Mouse (Mus musculus): ENCODE measurements around the gene Serpina3m. TPM values are rescaled to one million over a fixed set of nuclear protein-coding genes. Genes with fewer than 3 reads are reported as not detected.

Gene Serpina3m
- polyA plus RNA-seq, 1 experiment from 2014 or later = not detected

DNA sequence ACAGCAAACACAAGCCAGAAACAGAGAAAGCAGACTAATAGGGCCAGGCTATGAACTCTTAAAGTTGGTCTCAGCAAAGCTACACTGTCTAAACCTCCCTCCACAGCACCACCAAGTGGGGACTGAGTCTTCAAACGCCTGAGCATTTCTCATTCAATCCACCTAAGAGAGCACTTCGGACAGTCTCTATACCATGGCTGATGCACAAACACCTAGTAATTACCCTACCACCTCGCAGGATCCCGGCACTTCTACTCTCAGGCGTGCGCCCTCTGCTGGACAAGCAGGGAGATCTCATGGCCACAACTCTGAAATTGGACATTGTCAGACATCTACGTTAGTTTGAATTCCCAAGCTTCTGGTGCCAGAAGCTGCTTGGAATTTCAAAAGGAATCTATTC, 88.6 kb downstream of the Serpina3m start:
- Histone ChIP-seq H3K4me1 (ENCODE audit: control insufficient read depth, insufficient read depth, low read length) (no peaks in the 10 kb centered on the region), H3K27me3 (ENCODE audit: control insufficient read depth, insufficient read depth, low read length) (no peaks in the 10 kb centered on the region), H3K27ac (ENCODE audit: low read depth, low read length) (no peak overlapping the region), H3K36me3 (ENCODE audit: control insufficient read depth, insufficient read depth, low read length) (no peaks in the 10 kb centered on the region), H3K4me3 (ENCODE audit: low read depth, low read length) (no peak overlapping the region), H3K9me3 (ENCODE audit: control insufficient read depth, low read length) (no peaks in the 10 kb centered on the region), H3K9ac (ENCODE audit: low read length) (no peak overlapping the region), H3K4me2 (ENCODE audit: low read depth) (no peak overlapping the region)
- 8% methylated on average over 7 of the region's 7 CpGs for WGBS
- ATAC-seq (ENCODE audit: insufficient read depth, low FRiP score, low TSS enrichment) (no peak; the same call in 1 of the 2 replicates), DNase-seq (ENCODE audit: low spot score) (peak; percentile 65)

DNA sequence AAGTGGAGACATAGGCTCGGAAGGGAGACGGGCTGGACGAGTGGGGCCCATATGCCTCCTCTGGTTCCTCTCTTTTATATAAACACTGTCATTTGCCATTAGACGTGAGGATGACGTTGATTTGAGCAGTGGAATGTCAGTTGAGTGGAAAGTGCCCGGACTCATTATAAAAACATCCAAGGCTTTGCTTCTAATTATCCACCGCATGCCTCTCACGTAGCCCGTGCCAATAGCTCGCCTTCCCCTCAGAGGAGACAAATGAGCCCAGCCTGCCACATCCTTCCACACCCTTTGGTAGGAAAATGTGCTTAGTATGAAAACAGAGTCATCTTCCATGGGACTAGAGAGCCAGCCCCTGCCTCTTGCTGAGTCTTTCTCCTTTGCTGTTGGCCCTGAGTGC, 93.1 kb downstream of the Serpina3m start:
- 81% methylated on average over 10 of the region's 10 CpGs for WGBS
- DNase-seq (ENCODE audit: low spot score) (no peak), ATAC-seq (ENCODE audit: insufficient read depth, low FRiP score, low TSS enrichment) (no peak)
- Histone ChIP-seq H3K4me1 (ENCODE audit: control insufficient read depth, insufficient read depth, low read length) (no peaks in the 10 kb centered on the region), H3K36me3 (ENCODE audit: control insufficient read depth, insufficient read depth, low read length) (no peaks in the 10 kb centered on the region), H3K27ac (ENCODE audit: low read depth, low read length) (no peak overlapping the region), H3K27me3 (ENCODE audit: control insufficient read depth, insufficient read depth, low read length) (no peaks in the 10 kb centered on the region), H3K4me2 (ENCODE audit: low read depth) (no peak overlapping the region), H3K9ac (ENCODE audit: low read length) (no peak overlapping the region), H3K4me3 (ENCODE audit: low read depth, low read length) (no peak overlapping the region), H3K9me3 (ENCODE audit: control insufficient read depth, low read length) (no peaks in the 10 kb centered on the region)

GRCm38 (mm10) chr12:104433214-104433613, 94.9 kb downstream of the Serpina3m start:
- Histone ChIP-seq H3K36me3 (ENCODE audit: control insufficient read depth, insufficient read depth, low read length) (no peaks in the 10 kb centered on the region), H3K9ac (ENCODE audit: low read length) (no peak overlapping the region), H3K4me1 (ENCODE audit: control insufficient read depth, insufficient read depth, low read length) (no peaks in the 10 kb centered on the region), H3K4me2 (ENCODE audit: low read depth) (no peak overlapping the region), H3K27me3 (ENCODE audit: control insufficient read depth, insufficient read depth, low read length) (no peaks in the 10 kb centered on the region), H3K4me3 (ENCODE audit: low read depth, low read length) (no peak overlapping the region), H3K27ac (ENCODE audit: low read depth, low read length) (no peak overlapping the region), H3K9me3 (ENCODE audit: control insufficient read depth, low read length) (no peaks in the 10 kb centered on the region)
- no peak for ATAC-seq (ENCODE audit: insufficient read depth, low FRiP score, low TSS enrichment)
- DNase-seq (ENCODE audit: low spot score) = no peak
- 35% methylated on average over 7 of the region's 7 CpGs for WGBS

GRCm38 (mm10) chr12:104433951-104434735, 95.9 kb downstream of the Serpina3m start:
- Histone ChIP-seq H3K36me3 (ENCODE audit: control insufficient read depth, insufficient read depth, low read length) (no peaks in the 10 kb centered on the region), H3K27me3 (ENCODE audit: control insufficient read depth, insufficient read depth, low read length) (no peaks in the 10 kb centered on the region), H3K4me3 (ENCODE audit: low read depth, low read length) (no peak overlapping the region), H3K27ac (ENCODE audit: low read depth, low read length) (no peak overlapping the region), H3K4me1 (ENCODE audit: control insufficient read depth, insufficient read depth, low read length) (no peaks in the 10 kb centered on the region), H3K9ac (ENCODE audit: low read length) (no peak overlapping the region), H3K9me3 (ENCODE audit: control insufficient read depth, low read length) (no peaks in the 10 kb centered on the region), H3K4me2 (ENCODE audit: low read depth) (no peak overlapping the region; the same call in 1 of the 2 replicates)
- 58% methylated on average over 20 of the region's 20 CpGs for WGBS
- ATAC-seq (ENCODE audit: insufficient read depth, low FRiP score, low TSS enrichment) (peak; percentile 64), DNase-seq (ENCODE audit: low spot score) (peak; percentile 47)

- Histone ChIP-seq H3K4me3 (ENCODE audit: low read depth, low read length) (no peak overlapping the region), H3K4me2 (ENCODE audit: low read depth) (no peak overlapping the region), H3K27me3 (ENCODE audit: control insufficient read depth, insufficient read depth, low read length) (no peaks in the 10 kb centered on the region), H3K4me1 (ENCODE audit: control insufficient read depth, insufficient read depth, low read length) (no peaks in the 10 kb centered on the region), H3K36me3 (ENCODE audit: control insufficient read depth, insufficient read depth, low read length) (no peaks in the 10 kb centered on the region), H3K9me3 (ENCODE audit: control insufficient read depth, low read length) (no peaks in the 10 kb centered on the region), H3K27ac (ENCODE audit: low read depth, low read length) (no peak overlapping the region), H3K9ac (ENCODE audit: low read length) (no peak overlapping the region)
- WGBS = 11% methylated on average over 22 of the region's 22 CpGs
- ATAC-seq (ENCODE audit: insufficient read depth, low FRiP score, low TSS enrichment) (peak; percentile 15; the same call in 1 of the 2 replicates), DNase-seq (ENCODE audit: low spot score) (peak; percentile 89)
Observed at GRCm38 (mm10) chr12:104440087-104440760, 101.9 kb downstream of the Serpina3m start.

GRCm38 (mm10) chr12:104443716-104444115, 105.4 kb downstream of the Serpina3m start:
- no peaks in the 10 kb centered on the region for H3K36me3 ChIP-seq (ENCODE audit: control insufficient read depth, insufficient read depth, low read length)
- ATAC-seq (ENCODE audit: insufficient read depth, low FRiP score, low TSS enrichment) = no peak
- H3K27me3 ChIP-seq (ENCODE audit: control insufficient read depth, insufficient read depth, low read length) = no peaks in the 10 kb centered on the region
- H3K9me3 ChIP-seq (ENCODE audit: control insufficient read depth, low read length) = no peaks in the 10 kb centered on the region
- 86% methylated on average over 11 of the region's 11 CpGs for WGBS
- no peak for DNase-seq (ENCODE audit: low spot score)
- no peak overlapping the region for H3K9ac ChIP-seq (ENCODE audit: low read length)
- no peak overlapping the region for H3K4me3 ChIP-seq (ENCODE audit: low read depth, low read length)
- no peaks in the 10 kb centered on the region for H3K4me1 ChIP-seq (ENCODE audit: control insufficient read depth, insufficient read depth, low read length)
- H3K4me2 ChIP-seq (ENCODE audit: low read depth) = no peak overlapping the region
- no peak overlapping the region for H3K27ac ChIP-seq (ENCODE audit: low read depth, low read length)

Other genes starting within 250 kb of the Serpina3m start
- gene Serpina5, start 237.4 kb upstream of the Serpina3m start, polyA plus RNA-seq (2014; fragmentation: Nextera tagmentation; extraction: Ambion mirVana) = not detected in 2 replicates
- gene Serpina3a, start 225.8 kb upstream of the Serpina3m start, polyA plus RNA-seq (2014; fragmentation: Nextera tagmentation; extraction: Ambion mirVana) = not detected in 2 replicates
- not detected in 2 replicates for gene Serpina3b, start 210.5 kb upstream of the Serpina3m start, polyA plus RNA-seq (2014; fragmentation: Nextera tagmentation; extraction: Ambion mirVana)
- gene Serpina3c, start 184.6 kb upstream of the Serpina3m start, polyA plus RNA-seq (2014; fragmentation: Nextera tagmentation; extraction: Ambion mirVana) = not detected in 2 replicates
- gene Serpina3f, start 123.9 kb upstream of the Serpina3m start, polyA plus RNA-seq (2014; fragmentation: Nextera tagmentation; extraction: Ambion mirVana) = not detected in 2 replicates
- 0.33 and 1.3 TPM in 2 replicates for gene Serpina3g, start 102.2 kb upstream of the Serpina3m start, polyA plus RNA-seq (2014; fragmentation: Nextera tagmentation; extraction: Ambion mirVana)
- 0.13 TPM in 1 of 2 replicates, not detected in the other for gene Serpina3i, start 75.4 kb upstream of the Serpina3m start, polyA plus RNA-seq (2014; fragmentation: Nextera tagmentation; extraction: Ambion mirVana)
- gene Serpina3j, start 23.9 kb upstream of the Serpina3m start, polyA plus RNA-seq (2014; fragmentation: Nextera tagmentation; extraction: Ambion mirVana) = not detected in 2 replicates
- not detected in 2 replicates for gene Serpina3k, start within 50 bp of the Serpina3m start, polyA plus RNA-seq (2014; fragmentation: Nextera tagmentation; extraction: Ambion mirVana)
- not detected in 2 replicates for gene Serpina3n, start 68.2 kb downstream of the Serpina3m start, polyA plus RNA-seq (2014; fragmentation: Nextera tagmentation; extraction: Ambion mirVana)
- 0.38 and 0.54 TPM in 2 replicates for gene Gsc, start 134.8 kb downstream of the Serpina3m start, polyA plus RNA-seq (2014; fragmentation: Nextera tagmentation; extraction: Ambion mirVana)

Measured in neural tube, embryonic 11.5 days (tissue).